Mouse (Mus musculus) ES-Bruce4 (cell line): Measurements from ENCODE around the gene Tunar.

Source experiments
- CTCF ChIP-seq: IDR thresholded peaks from one replicate; pipeline ENCODE4 v1.8.1; 2011; ENCODE audit warnings: low read depth, low read length
- EP300 ChIP-seq: IDR thresholded peaks from 2 replicates; pipeline ENCODE4 v1.6.1; 2011; ENCODE audit warnings: low read depth, low read length; ENCODE audit not compliant: insufficient read depth
- POLR2A ChIP-seq: IDR thresholded peaks from one replicate; pipeline ENCODE4 v1.8.1; 2011; ENCODE audit warnings: low read length; ENCODE audit not compliant: insufficient read depth

DNA sequence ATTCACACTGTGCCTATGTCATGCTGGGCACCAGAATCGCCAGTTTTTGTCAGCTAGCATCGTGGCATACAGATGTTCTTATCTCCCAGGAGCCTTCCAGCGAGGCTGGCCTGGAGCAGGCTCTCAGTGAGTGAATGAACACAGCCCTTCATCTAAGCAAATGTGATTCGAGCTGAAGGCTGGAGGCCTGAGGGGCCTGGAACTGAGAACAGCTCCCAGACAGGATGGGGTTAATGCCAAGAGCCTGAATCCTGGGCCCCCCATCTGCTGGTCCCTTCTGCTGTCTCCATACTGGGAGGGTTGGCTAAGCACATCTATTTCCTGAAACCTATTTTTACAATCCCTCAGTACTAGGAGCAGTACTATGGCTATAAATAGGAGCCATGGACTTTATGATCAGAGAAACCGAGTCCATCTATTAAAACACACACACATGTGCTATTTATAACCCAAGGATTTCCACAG, 21.1 kb upstream of the Tunar start:
- TF ChIP-seq POLR2A (no peak), CTCF (no peak), EP300 (no peak)
